Mouse (Mus musculus): Measurements from ENCODE around the gene Hsd17b6.
A peak's percentile ranks its signal among the peaks of the same experiment; 100 is the strongest.
"Not testable (repeated sequence)": the region's sequence is repeated elsewhere in the genome, so short reads cannot be mapped to it uniquely, and the experiment has no call there.

Gene Hsd17b6

GRCm38 (mm10) chr10:128007446-128007845 lies at the start of gene Hsd17b6:
Hsd17b6 (minus strand) TSS chr10:128007611.
- no peak for DNase-seq

GRCm38 (mm10) chr10:128053001-128053400 lies 45.6 kb upstream of the Hsd17b6 start:
- DNase-seq, result no peak

GRCm38 (mm10) chr10:128052136-128052535 lies 44.7 kb upstream of the Hsd17b6 start:
- DNase-seq, result not testable (repeated sequence)

GRCm38 (mm10) chr10:128051589-128051988 lies 44.2 kb upstream of the Hsd17b6 start:
- no peak for DNase-seq

- DNase-seq, result no peak
Measured at GRCm38 (mm10) chr10:128050355-128050754, 42.9 kb upstream of the Hsd17b6 start.

- DNase-seq, result no peak
Measured at GRCm38 (mm10) chr10:128049741-128050140, 42.3 kb upstream of the Hsd17b6 start.

- no peak for DNase-seq
Measured at GRCm38 (mm10) chr10:128048157-128048556, 40.7 kb upstream of the Hsd17b6 start.

- DNase-seq, result no peak
Measured at GRCm38 (mm10) chr10:128043041-128043835, 35.8 kb upstream of the Hsd17b6 start.

GRCm38 (mm10) chr10:128042466-128042865 lies 35.1 kb upstream of the Hsd17b6 start:
- DNase-seq, result no peak

- no peak for DNase-seq
Measured at GRCm38 (mm10) chr10:128041636-128042035, 34.2 kb upstream of the Hsd17b6 start.

- no peak for DNase-seq
Measured at GRCm38 (mm10) chr10:128040293-128040692, 32.9 kb upstream of the Hsd17b6 start.

GRCm38 (mm10) chr10:128039858-128040257 lies 32.4 kb upstream of the Hsd17b6 start:
- DNase-seq, result no peak

GRCm38 (mm10) chr10:128039167-128039566 lies 31.8 kb upstream of the Hsd17b6 start:
- DNase-seq, result no peak

GRCm38 (mm10) chr10:128037921-128038320 lies 30.5 kb upstream of the Hsd17b6 start:
- DNase-seq, result no peak

- peak; percentile 32 to 43 for DNase-seq
Measured at GRCm38 (mm10) chr10:128036746-128037425, 29.5 kb upstream of the Hsd17b6 start.

- no peak for DNase-seq
Measured at GRCm38 (mm10) chr10:128030860-128031259, 23.4 kb upstream of the Hsd17b6 start.

GRCm38 (mm10) chr10:128029931-128030330 lies 22.5 kb upstream of the Hsd17b6 start:
- no peak for DNase-seq

GRCm38 (mm10) chr10:128023496-128023895 lies 16.1 kb upstream of the Hsd17b6 start:
- DNase-seq, result no peak

GRCm38 (mm10) chr10:128022196-128022595 lies 14.8 kb upstream of the Hsd17b6 start:
- DNase-seq, result no peak

GRCm38 (mm10) chr10:128015068-128015934 lies 7.9 kb upstream of the Hsd17b6 start, which contains the start of gene Prim1:
Prim1 (plus strand) TSS chr10:128015168.
- DNase-seq, result peak; percentile 84 to 85

GRCm38 (mm10) chr10:128009735-128010134 lies 2.3 kb upstream of the Hsd17b6 start:
- no peak for DNase-seq

GRCm38 (mm10) chr10:128008207-128008889 lies 937 bp upstream of the Hsd17b6 start:
- peak; percentile 67 to 80 for DNase-seq
